Comparison of ENCODE assay signal across 8 mouse cellular contexts in genomic region chr10:34281211-34281961, GRCm38 (mm10). TPM values are rescaled to one million over a fixed set of nuclear protein-coding genes. Genes with fewer than 3 reads are reported as not detected.
DNase-seq lines count a peak whose midpoint lies in the region; ATAC-seq lines count a peak whose summit lies in the region.

No protein-coding gene starts in this region.

- no peaks in the 10 kb centered on the region for H3K27me3 ChIP-seq in hindbrain, embryonic 10.5 days (ENCODE audit: insufficient read depth, poor library complexity, severe bottlenecking)
- H3K27me3 ChIP-seq in midbrain, embryonic 12.5 days: no peaks in the 10 kb centered on the region

- peaks cover 25% of the 10 kb centered on the region for H3K4me1 ChIP-seq in hindbrain, embryonic 10.5 days (replicated peaks)
- H3K4me1 ChIP-seq in midbrain, embryonic 12.5 days: peaks cover 18% of the 10 kb centered on the region

- no peak for ATAC-seq in midbrain, embryonic 12.5 days (ENCODE audit: low FRiP score, low read depth)

- peaks cover 8% of the 10 kb centered on the region for H3K36me3 ChIP-seq in hindbrain, embryonic 10.5 days
- H3K36me3 ChIP-seq in midbrain, embryonic 12.5 days: no peaks in the 10 kb centered on the region

- H3K4me3 ChIP-seq in hindbrain, embryonic 10.5 days: peak overlapping the region; percentile 94
- H3K4me3 ChIP-seq in midbrain, embryonic 12.5 days: peak overlapping the region; percentile 96

- peak; percentile 26 for DNase-seq in heart, adult 8-10 months (ENCODE audit: low spot score)
- no peak for DNase-seq in heart, adult 9 months (ENCODE audit: low spot score in 2 of 2)
- DNase-seq in 3T3-L1 (ENCODE audit: low read depth, low spot score): peak; percentile 71
- DNase-seq in c-Kit-negative CD71-positive TER-119-positive erythroid progenitor cells, embryonic 14.5 days (ENCODE audit: low read depth, low spot score): peak; percentile 31
- DNase-seq in hindbrain, embryonic 10.5 days (ENCODE audit: low spot score): no peak
- no peak for DNase-seq in right cerebral cortex, postnatal 10 days (ENCODE audit: low spot score in 2 of 2)
- no peak for DNase-seq in spleen, postnatal 14 days (ENCODE audit: low spot score in 2 of 2)

- WGBS in hindbrain, embryonic 10.5 days: 22% methylated on average over 14 of the region's 14 CpGs
- 25% methylated on average over 14 of the region's 14 CpGs for WGBS in midbrain, embryonic 12.5 days

- H3K9ac ChIP-seq in midbrain, embryonic 12.5 days (replicated peaks): peak overlapping the region; percentile 95

- H3K27ac ChIP-seq in hindbrain, embryonic 10.5 days: peak overlapping the region; percentile 94
- peak overlapping the region; percentile 87 for H3K27ac ChIP-seq in midbrain, embryonic 12.5 days (replicated peaks)

- H3K4me2 ChIP-seq in midbrain, embryonic 12.5 days (replicated peaks): peak overlapping the region; percentile 84

- H3K9me3 ChIP-seq in hindbrain, embryonic 10.5 days: no peaks in the 10 kb centered on the region
- no peaks in the 10 kb centered on the region for H3K9me3 ChIP-seq in midbrain, embryonic 12.5 days

RNA-seq across cellular contexts. Expression of gene Tspyl1, which starts 0.6 kb away (rescaled TPM):
- total RNA-seq in heart, adult 8-10 months (2022): 10 to 100 TPM; 65.2 to 73.0 (median 68.1) TPM
- 70.1 and 83.3 TPM in 2 replicates for polyA plus RNA-seq in hindbrain, embryonic 10.5 days (2016; fragmentation: Nextera tagmentation; extraction: Ambion mirVana)
- polyA plus RNA-seq in midbrain, embryonic 12.5 days (2016; fragmentation: Nextera tagmentation; extraction: Ambion mirVana): 116 and 119 TPM in 2 replicates

RNA-seq across cellular contexts. Expression of gene Tspyl4, which starts 15.9 kb away (rescaled TPM):
- 10 to 100 TPM; 13.9 to 20.4 (median 14.5) TPM for total RNA-seq in heart, adult 8-10 months (2022)
- polyA plus RNA-seq in hindbrain, embryonic 10.5 days (2016; fragmentation: Nextera tagmentation; extraction: Ambion mirVana): 49.2 and 77.6 TPM in 2 replicates
- polyA plus RNA-seq in midbrain, embryonic 12.5 days (2016; fragmentation: Nextera tagmentation; extraction: Ambion mirVana): 120 and 126 TPM in 2 replicates

Comparison
In these comparisons a context has a peak if more than half of its experiments do, and no peak if none do; other contexts are left out.
1. DNase-seq: peak in heart, adult 8-10 months (single experiment), 3T3-L1 (single experiment) and c-Kit-negative CD71-positive TER-119-positive erythroid progenitor cells, embryonic 14.5 days (single experiment); none in heart, adult 9 months (0 of 2), hindbrain, embryonic 10.5 days (single experiment), right cerebral cortex, postnatal 10 days (0 of 2) and spleen, postnatal 14 days (0 of 2).